Mouse (Mus musculus) intestine, embryonic 16.5 days (tissue): Measurements from ENCODE around the gene Reln. TPM values are rescaled to one million over a fixed set of nuclear protein-coding genes. Genes with fewer than 3 reads are reported as not detected.

Experiments used
- ATAC-seq: fragments of 200-750 bp; cut with Nextera tagmentation; 2 replicates; pipeline ENCODE4 v1.8.0; 2017; ENCODE audit warnings: moderate TSS enrichment, moderate library complexity
- H3K27ac ChIP-seq: fragments of 300-500 bp; sonication (generic); 2 replicates; pipeline ENCODE4 v1.5.1; 2014; ENCODE audit warnings: mild to moderate bottlenecking, low read length
- H3K27me3 ChIP-seq: fragments of 300-500 bp; sonication (generic); replicated peaks from 2 replicates; pipeline ENCODE4 v1.6.1; 2014; ENCODE audit warnings: low read length, control low read depth, mixed read lengths; ENCODE audit not compliant: control insufficient read depth, insufficient read depth
- H3K36me3 ChIP-seq: fragments of 300-500 bp; sonication (generic); 2 replicates; pipeline ENCODE4 v1.6.1; 2014; ENCODE audit warnings: low read length, control low read depth; ENCODE audit not compliant: control insufficient read depth, insufficient read depth
- H3K4me1 ChIP-seq: fragments of 300-500 bp; sonication (generic); 2 replicates; pipeline ENCODE4 v1.6.1; 2014; ENCODE audit warnings: low read length, control low read depth, mixed read lengths; ENCODE audit not compliant: control insufficient read depth, insufficient read depth
- H3K4me2 ChIP-seq: fragments of 300-500 bp; sonication (generic); 2 replicates; pipeline ENCODE4 v1.6.1; 2014; ENCODE audit warnings: low read depth, low read length, control low read depth
- H3K4me3 ChIP-seq: fragments of 300-500 bp; sonication (generic); 2 replicates; pipeline ENCODE4 v1.5.1; 2014; ENCODE audit warnings: mild to moderate bottlenecking, low read length
- H3K9ac ChIP-seq: fragments of 300-500 bp; sonication (generic); 2 replicates; pipeline ENCODE4 v1.6.1; 2014; ENCODE audit warnings: low read depth, low read length
- H3K9me3 ChIP-seq: fragments of 300-500 bp; sonication (generic); 2 replicates; pipeline ENCODE4 v1.6.1; 2016; ENCODE audit warnings: low read length, control low read depth; ENCODE audit not compliant: control insufficient read depth
- WGBS: fragments of 180-500 bp; shearing (Covaris S2); extraction: QIAGEN DNeasy Blood & Tissue Kit; methylation state at CpG from one replicate; pipeline ENCODE4 v1.1.7; 2014; 5-methylcytosine and 5-hydroxymethylcytosine counted together
- polyA plus RNA-seq: library from polyadenylated mRNA; unstranded; fragments of >200 nt; fragmentation: Nextera tagmentation; extraction: Ambion mirVana; gene quantifications from 2 replicates; pipeline ENCODE4 v1.2.1, GENCODE M21; 2015

Gene Reln
- polyA plus RNA-seq, 1 experiment from 2014 or later = 2.0 TPM

DNA sequence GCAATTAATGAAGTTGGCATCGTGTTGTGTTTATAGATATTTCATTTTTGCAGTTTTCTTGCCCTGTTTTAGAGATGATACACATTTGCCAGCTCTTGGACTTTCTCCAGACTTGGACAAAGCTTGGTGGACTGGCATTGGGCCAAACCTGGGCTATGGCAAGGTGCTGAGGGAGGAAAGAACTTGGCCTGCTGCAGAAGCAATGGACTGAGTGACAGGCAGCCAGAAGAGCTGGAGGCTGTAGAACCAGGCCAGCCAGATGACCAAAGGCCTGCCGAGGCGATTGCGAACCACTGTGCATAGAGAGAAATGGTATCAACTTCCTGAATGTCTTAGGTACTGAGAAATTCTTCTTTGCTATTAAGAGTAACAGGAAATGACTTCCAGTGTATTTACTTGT lies 318.8 kb downstream of the Reln start:
- no peak overlapping the region for H3K4me2 ChIP-seq
- no peaks in the 10 kb centered on the region for H3K36me3 ChIP-seq
- no peak overlapping the region for H3K9ac ChIP-seq
- no peaks in the 10 kb centered on the region for H3K9me3 ChIP-seq
- ATAC-seq = no peak
- H3K4me1 ChIP-seq = no peaks in the 10 kb centered on the region
- no peak overlapping the region for H3K4me3 ChIP-seq
- H3K27me3 ChIP-seq = no peaks in the 10 kb centered on the region
- 76% methylated on average over 4 of the region's 4 CpGs for WGBS
- no peak overlapping the region for H3K27ac ChIP-seq

DNA sequence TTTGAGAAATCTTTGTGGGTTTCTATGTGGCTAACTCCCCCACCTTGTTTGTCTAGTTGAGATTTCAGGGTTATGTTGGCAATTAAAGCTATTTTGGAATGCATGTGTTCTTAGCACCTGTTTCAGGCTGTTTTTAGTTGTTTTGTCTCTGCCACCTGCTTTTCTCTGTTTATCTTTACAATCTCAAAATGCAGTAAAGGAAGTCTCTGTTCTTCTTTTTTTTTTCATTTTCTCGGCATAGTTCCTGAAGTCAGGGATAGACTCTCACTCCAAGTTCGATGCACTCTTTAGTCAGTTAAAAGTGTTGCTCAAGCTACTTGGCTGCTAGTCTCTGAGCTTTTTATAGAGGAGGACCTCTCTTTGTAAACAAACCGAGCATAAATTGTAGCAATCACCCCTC lies 320.4 kb downstream of the Reln start:
- no peak overlapping the region for H3K4me3 ChIP-seq
- no peaks in the 10 kb centered on the region for H3K36me3 ChIP-seq
- H3K4me1 ChIP-seq = no peaks in the 10 kb centered on the region
- H3K27ac ChIP-seq = no peak overlapping the region
- H3K9me3 ChIP-seq = no peaks in the 10 kb centered on the region
- H3K9ac ChIP-seq = no peak overlapping the region
- H3K4me2 ChIP-seq = no peak overlapping the region
- 35% methylated on average over 3 of the region's 3 CpGs for WGBS
- ATAC-seq = no peak
- no peaks in the 10 kb centered on the region for H3K27me3 ChIP-seq

GRCm38 (mm10) chr5:22017896-22018295 lies 326.6 kb downstream of the Reln start:
- WGBS = 78% methylated on average over 3 of the region's 3 CpGs
- ATAC-seq = no peak
- H3K4me1 ChIP-seq = no peaks in the 10 kb centered on the region

DNA sequence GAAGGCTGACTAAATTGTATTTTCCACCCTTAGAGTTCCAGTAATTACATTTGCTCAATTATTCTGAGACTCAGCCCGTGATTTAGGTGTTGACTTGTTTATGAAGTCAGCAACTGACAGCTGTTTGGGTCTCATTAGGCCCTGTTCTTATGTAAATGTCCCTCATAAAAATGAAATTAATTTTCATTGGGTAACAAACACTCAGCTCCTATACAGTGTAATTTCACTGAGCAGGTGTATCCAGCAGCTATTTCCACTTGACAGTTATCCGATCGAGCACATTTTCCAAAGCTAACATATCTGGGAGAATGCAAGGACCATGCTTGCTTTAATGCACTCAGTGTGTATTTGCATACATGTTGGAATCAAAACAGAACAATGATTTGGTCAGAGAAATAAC lies 330.0 kb downstream of the Reln start:
- Histone ChIP-seq H3K27ac (no peak overlapping the region), H3K36me3 (no peaks in the 10 kb centered on the region), H3K4me3 (no peak overlapping the region), H3K9ac (no peak overlapping the region), H3K27me3 (no peaks in the 10 kb centered on the region), H3K9me3 (no peaks in the 10 kb centered on the region), H3K4me1 (no peaks in the 10 kb centered on the region), H3K4me2 (no peak overlapping the region)
- no peak for ATAC-seq
- WGBS = 87% methylated on average over 3 of the region's 3 CpGs

More at GRCm38 (mm10) chr5:22017896-22018295, 326.6 kb downstream of the Reln start:
- Histone ChIP-seq H3K4me2 (no peak overlapping the region), H3K4me3 (no peak overlapping the region), H3K27me3 (no peaks in the 10 kb centered on the region), H3K9me3 (no peaks in the 10 kb centered on the region), H3K9ac (no peak overlapping the region), H3K36me3 (no peaks in the 10 kb centered on the region), H3K27ac (no peak overlapping the region)

DNA sequence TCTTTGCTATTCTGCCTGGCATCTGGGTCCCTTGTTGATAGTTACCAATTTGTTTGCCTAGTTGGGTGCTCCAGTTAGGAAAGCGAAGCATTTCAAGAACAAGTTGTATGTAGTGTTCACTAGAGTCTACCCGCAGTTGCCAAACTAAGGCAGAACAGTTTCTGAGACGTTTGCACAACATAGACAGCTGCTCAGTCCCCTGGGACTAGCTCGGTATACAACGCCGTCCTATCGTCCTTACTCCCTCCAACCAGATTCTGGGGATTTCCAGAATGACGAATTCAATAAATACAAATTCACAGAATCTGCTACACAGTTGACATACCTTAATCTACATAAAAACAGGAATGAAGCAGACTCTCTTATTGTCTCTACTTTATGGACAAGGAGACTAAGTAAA lies 335.4 kb downstream of the Reln start:
- no peak for ATAC-seq
- 87% methylated on average over 8 of the region's 8 CpGs for WGBS
- Histone ChIP-seq H3K9ac (no peak overlapping the region), H3K4me1 (no peaks in the 10 kb centered on the region), H3K4me3 (no peak overlapping the region), H3K36me3 (no peaks in the 10 kb centered on the region), H3K27ac (no peak overlapping the region), H3K9me3 (no peaks in the 10 kb centered on the region), H3K4me2 (no peak overlapping the region), H3K27me3 (no peaks in the 10 kb centered on the region)

DNA sequence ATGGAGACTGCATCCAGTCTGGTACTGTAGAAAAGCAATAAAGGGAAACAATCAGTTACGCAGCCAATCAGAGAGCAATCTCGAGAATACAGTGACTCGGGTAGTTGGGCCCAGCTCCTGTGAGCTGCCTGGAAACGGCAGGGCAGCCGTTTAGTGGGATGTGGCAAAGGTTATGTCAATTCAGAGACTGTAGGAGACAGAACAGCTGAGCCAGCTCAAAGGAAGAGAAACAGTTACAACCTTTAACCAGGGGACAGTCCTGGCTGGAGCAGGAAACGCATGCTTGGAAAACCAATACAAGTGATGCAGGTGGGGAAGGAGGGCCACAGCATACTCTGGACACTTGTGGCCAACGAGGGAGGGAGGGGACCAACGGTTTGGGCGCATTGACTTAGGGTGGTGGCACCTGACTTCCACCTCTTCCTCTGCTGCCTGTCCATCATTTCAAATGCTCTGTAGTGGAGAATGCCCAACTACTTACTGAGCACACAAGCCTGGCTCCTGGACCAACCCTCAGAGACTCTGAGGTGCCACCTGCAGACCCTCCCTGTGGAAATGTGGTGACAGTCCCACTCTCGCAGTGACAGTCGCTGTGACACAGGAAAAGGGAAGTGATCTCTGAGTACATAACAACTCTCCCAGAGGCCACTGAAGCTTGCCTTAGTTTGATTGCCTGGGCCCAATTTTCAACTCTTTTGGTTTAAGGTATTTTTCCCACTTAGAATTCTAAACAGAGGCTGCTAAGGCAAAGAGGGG lies 337.0 kb downstream of the Reln start:
- Histone ChIP-seq H3K4me1 (no peaks in the 10 kb centered on the region), H3K9me3 (no peaks in the 10 kb centered on the region), H3K27me3 (no peaks in the 10 kb centered on the region), H3K4me2 (no peak overlapping the region), H3K36me3 (no peaks in the 10 kb centered on the region), H3K27ac (no peak overlapping the region), H3K9ac (no peak overlapping the region), H3K4me3 (no peak overlapping the region)
- WGBS = 53% methylated on average over 11 of the region's 11 CpGs
- peak; percentile 91 for ATAC-seq

DNA sequence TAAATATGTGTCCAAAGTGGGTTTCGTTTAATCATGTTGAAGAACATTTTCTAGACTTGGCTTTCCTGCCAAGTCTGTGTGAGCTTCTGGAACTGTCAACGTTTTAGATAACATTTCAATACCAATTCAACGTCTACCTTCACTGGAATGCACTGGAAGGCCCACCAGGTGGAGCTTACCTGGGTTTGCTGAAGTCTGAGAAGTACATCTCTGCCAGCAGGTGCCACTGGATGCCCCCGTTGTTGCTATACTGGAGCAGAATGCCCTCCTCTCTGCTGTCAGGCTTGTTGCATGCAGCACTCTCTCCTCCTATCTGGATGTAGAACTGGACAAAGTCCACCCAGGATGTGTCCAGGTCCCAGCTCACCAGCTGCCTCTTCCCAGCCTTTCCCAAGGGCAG lies 340.6 kb downstream of the Reln start:
- H3K4me1 ChIP-seq = no peaks in the 10 kb centered on the region
- no peak overlapping the region for H3K4me3 ChIP-seq
- 0 out of 2 replicates have a peak, but pooled peaks have one; percentile 28 for ATAC-seq
- no peak overlapping the region for H3K9ac ChIP-seq
- H3K27ac ChIP-seq = no peak overlapping the region
- H3K36me3 ChIP-seq = no peaks in the 10 kb centered on the region
- H3K9me3 ChIP-seq = no peaks in the 10 kb centered on the region
- WGBS = 81% methylated on average over 4 of the region's 4 CpGs
- H3K4me2 ChIP-seq = no peak overlapping the region
- no peaks in the 10 kb centered on the region for H3K27me3 ChIP-seq

DNA sequence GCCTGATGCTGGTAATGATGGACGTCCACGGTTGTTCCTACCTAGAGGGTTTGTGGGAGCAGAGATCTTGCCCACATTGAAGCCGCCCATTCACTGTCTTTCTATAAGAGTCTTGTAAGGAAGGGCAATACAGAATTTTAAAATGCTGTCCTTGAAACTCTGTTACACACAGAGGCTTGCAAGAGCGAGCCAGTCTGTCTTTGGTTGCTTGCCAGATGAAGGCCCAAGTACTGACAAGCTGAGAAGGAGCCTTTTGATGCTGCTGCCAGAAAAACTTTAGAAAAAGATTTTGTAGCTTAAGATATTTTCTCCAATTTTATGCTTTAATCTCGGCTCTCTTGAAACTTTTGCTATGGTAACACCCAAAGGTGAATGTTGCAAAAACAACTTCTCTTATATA lies 356.8 kb downstream of the Reln start:
- ATAC-seq = no peak
- no peak overlapping the region for H3K4me2 ChIP-seq
- H3K27me3 ChIP-seq = no peaks in the 10 kb centered on the region
- no peak overlapping the region for H3K27ac ChIP-seq
- 86% methylated on average over 5 of the region's 5 CpGs for WGBS
- H3K4me1 ChIP-seq = no peaks in the 10 kb centered on the region
- H3K9me3 ChIP-seq = no peaks in the 10 kb centered on the region
- no peaks in the 10 kb centered on the region for H3K36me3 ChIP-seq
- no peak overlapping the region for H3K4me3 ChIP-seq
- H3K9ac ChIP-seq = no peak overlapping the region

DNA sequence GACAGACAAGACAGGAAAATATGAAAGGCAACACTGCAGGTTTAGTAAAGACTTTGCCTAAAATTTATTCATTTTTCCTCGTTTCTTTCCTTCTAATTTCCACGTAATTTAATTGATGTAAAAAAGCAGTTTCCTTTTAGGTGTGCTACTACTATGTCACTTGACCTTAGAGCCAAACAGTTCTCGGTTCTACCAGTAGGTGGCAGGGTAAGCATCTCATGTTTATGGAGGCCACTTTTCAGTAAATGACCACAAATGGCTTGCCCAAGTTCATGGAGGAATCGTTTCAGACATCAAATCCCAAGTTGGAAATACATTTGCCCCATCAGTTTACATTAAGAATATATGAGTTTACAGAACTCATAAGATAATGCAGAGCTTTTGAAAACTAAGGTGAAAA lies 358.2 kb downstream of the Reln start:
- Histone ChIP-seq H3K36me3 (no peaks in the 10 kb centered on the region), H3K27ac (no peak overlapping the region), H3K4me1 (no peaks in the 10 kb centered on the region), H3K4me3 (no peak overlapping the region), H3K9ac (no peak overlapping the region), H3K27me3 (no peaks in the 10 kb centered on the region), H3K9me3 (no peaks in the 10 kb centered on the region), H3K4me2 (no peak overlapping the region)
- 54% methylated on average over 4 of the region's 4 CpGs for WGBS
- ATAC-seq = no peak
